Mouse (Mus musculus) hindbrain, embryonic 14.5 days (tissue): ENCODE data around the gene Tecpr1. TPM values are rescaled to one million over a fixed set of nuclear protein-coding genes. Genes with fewer than 3 reads are reported as not detected.

ENCODE experiments used
- ATAC-seq: fragments of 200-750 bp; cut with Nextera tagmentation; 2 replicates; pipeline ENCODE4 v1.8.0; 2017; ENCODE audit warnings: moderate number of reproducible peaks, mild to moderate bottlenecking, moderate TSS enrichment, moderate library complexity; ENCODE audit not compliant: low FRiP score
- DNase-seq: peaks from one replicate; pipeline ENCODE4 v3.0.0-alpha.2; 2015; ENCODE audit warnings: low spot score
- H3K27ac ChIP-seq: fragments of 300-500 bp; sonication (generic); 2 replicates; pipeline ENCODE4 v1.5.1; 2014; ENCODE audit warnings: mild to moderate bottlenecking, moderate library complexity
- H3K27me3 ChIP-seq: fragments of 300-500 bp; sonication (generic); 2 replicates; pipeline ENCODE4 v1.6.1; 2014; ENCODE audit warnings: mild to moderate bottlenecking, low read length, mixed read lengths; ENCODE audit not compliant: control insufficient read depth, insufficient read depth
- H3K36me3 ChIP-seq: fragments of 300-500 bp; sonication (generic); replicated peaks from 2 replicates; pipeline ENCODE4 v1.6.1; 2014; ENCODE audit not compliant: control insufficient read depth, insufficient read depth
- H3K4me1 ChIP-seq: fragments of 300-500 bp; sonication (generic); replicated peaks from 2 replicates; pipeline ENCODE4 v1.6.1; 2014; ENCODE audit warnings: antibody characterized with exemption, low read length, mixed read lengths; ENCODE audit not compliant: control insufficient read depth, insufficient read depth
- H3K4me2 ChIP-seq: fragments of 300-500 bp; sonication (generic); replicated peaks from 2 replicates; pipeline ENCODE4 v1.6.1; 2014; ENCODE audit warnings: mild to moderate bottlenecking, moderate library complexity
- H3K4me3 ChIP-seq: fragments of 300-500 bp; sonication (generic); replicated peaks from 2 replicates; pipeline ENCODE4 v1.5.1; 2014; ENCODE audit warnings: mild to moderate bottlenecking, low read length
- H3K9ac ChIP-seq: fragments of 300-500 bp; sonication (generic); 2 replicates; pipeline ENCODE4 v1.6.1; 2014
- H3K9me3 ChIP-seq: fragments of 300-500 bp; sonication (generic); 2 replicates; pipeline ENCODE4 v1.6.1; 2016; ENCODE audit warnings: low read length; ENCODE audit not compliant: control insufficient read depth
- WGBS: fragments of 180-500 bp; shearing (Covaris S2); extraction: QIAGEN DNeasy Blood & Tissue Kit; methylation state at CpG from one replicate; pipeline ENCODE4 v1.1.7; 2014; 5-methylcytosine and 5-hydroxymethylcytosine counted together
- polyA plus RNA-seq: library from polyadenylated mRNA; unstranded; fragments of >200 nt; fragmentation: Nextera tagmentation; extraction: Ambion mirVana; gene quantifications from 2 replicates; pipeline ENCODE4 v1.2.1, GENCODE M21; 2014

Gene Tecpr1
- polyA plus RNA-seq, 1 experiment from 2014 or later, result 34.7 TPM

GRCm38 (mm10) chr5:144189950-144190583 is 33.3 kb downstream of the Tecpr1 start, which contains the start of gene Bhlha15:
Gene Bhlha15 (plus strand): TSS chr5:144190286.
- Histone ChIP-seq H3K36me3 (peaks cover 26% of the 10 kb centered on the region), H3K27me3 (no peaks in the 10 kb centered on the region), H3K4me2 (peak within 1 kb of the TSS; percentile 47), H3K9ac (peak within 1 kb of the TSS; percentile 19), H3K9me3 (no peaks in the 10 kb centered on the region), H3K27ac (no peak within 1 kb of the TSS), H3K4me1 (no peaks in the 10 kb centered on the region; the same call in 1 of the 2 replicates), H3K4me3 (0 out of 2 replicates have a peak within 1 kb of the TSS, but pooled peaks have one; percentile 9)
- no peak; the same call in 1 of the 2 replicates for ATAC-seq
- no peak for DNase-seq
- WGBS, result 5% methylated on average over 24 of the region's 26 CpGs

- DNase-seq, result no peak
- Histone ChIP-seq H3K36me3 (peaks cover 32% of the 10 kb centered on the region), H3K4me3 (no peak overlapping the region), H3K9me3 (no peaks in the 10 kb centered on the region), H3K4me2 (no peak overlapping the region), H3K9ac (no peak overlapping the region), H3K4me1 (no peaks in the 10 kb centered on the region; the same call in 1 of the 2 replicates), H3K27ac (no peak overlapping the region), H3K27me3 (no peaks in the 10 kb centered on the region)
- no peak for ATAC-seq
- 78% methylated on average over 7 of the region's 7 CpGs for WGBS
Observed at GRCm38 (mm10) chr5:144189327-144189726, 34.1 kb downstream of the Tecpr1 start.

GRCm38 (mm10) chr5:144188422-144188821 is 35.0 kb downstream of the Tecpr1 start:
- no peaks in the 10 kb centered on the region for H3K27me3 ChIP-seq
- WGBS, result 88% methylated on average over 6 of the region's 6 CpGs

GRCm38 (mm10) chr5:144184350-144185045 is 38.9 kb downstream of the Tecpr1 start:
- Histone ChIP-seq H3K27me3 (no peaks in the 10 kb centered on the region), H3K9me3 (no peaks in the 10 kb centered on the region), H3K4me1 (no peaks in the 10 kb centered on the region), H3K36me3 (peaks cover 41% of the 10 kb centered on the region), H3K9ac (no peak overlapping the region), H3K4me2 (no peak overlapping the region), H3K27ac (no peak overlapping the region), H3K4me3 (no peak overlapping the region)
- DNase-seq (no peak), ATAC-seq (no peak)
- 93% methylated on average over 21 of the region's 21 CpGs for WGBS

More at GRCm38 (mm10) chr5:144188422-144188821, 35.0 kb downstream of the Tecpr1 start:
- peaks cover 35% of the 10 kb centered on the region for H3K36me3 ChIP-seq
- H3K4me1 ChIP-seq, result no peaks in the 10 kb centered on the region; the same call in 1 of the 2 replicates
- H3K9ac ChIP-seq, result no peak overlapping the region
- no peaks in the 10 kb centered on the region for H3K9me3 ChIP-seq
- ATAC-seq (no peak), DNase-seq (no peak)
- no peak overlapping the region for H3K27ac ChIP-seq
- no peak overlapping the region for H3K4me2 ChIP-seq
- H3K4me3 ChIP-seq, result no peak overlapping the region

- H3K36me3 ChIP-seq, result peaks cover 44% of the 10 kb centered on the region
- ATAC-seq (no peak), DNase-seq (no peak)
- H3K27ac ChIP-seq, result no peak overlapping the region
- 77% methylated on average over 7 of the region's 7 CpGs for WGBS
- no peak overlapping the region for H3K9ac ChIP-seq
- H3K9me3 ChIP-seq, result no peaks in the 10 kb centered on the region
- no peak overlapping the region for H3K4me2 ChIP-seq
- no peak overlapping the region for H3K4me3 ChIP-seq
- H3K27me3 ChIP-seq, result no peaks in the 10 kb centered on the region
- no peaks in the 10 kb centered on the region for H3K4me1 ChIP-seq
Observed at GRCm38 (mm10) chr5:144183647-144184335, 39.6 kb downstream of the Tecpr1 start.

- 89% methylated on average over 8 of the region's 8 CpGs for WGBS
- Histone ChIP-seq H3K4me3 (no peak overlapping the region), H3K36me3 (peaks cover 44% of the 10 kb centered on the region), H3K4me1 (no peaks in the 10 kb centered on the region), H3K9me3 (no peaks in the 10 kb centered on the region), H3K9ac (no peak overlapping the region), H3K4me2 (no peak overlapping the region), H3K27me3 (no peaks in the 10 kb centered on the region), H3K27ac (no peak overlapping the region)
- ATAC-seq (no peak), DNase-seq (no peak)
Observed at GRCm38 (mm10) chr5:144183248-144183559, 40.2 kb downstream of the Tecpr1 start.

GRCm38 (mm10) chr5:144182542-144183247 is 40.7 kb downstream of the Tecpr1 start:
- peaks cover 43% of the 10 kb centered on the region for H3K36me3 ChIP-seq
- DNase-seq (no peak), ATAC-seq (no peak)
- no peaks in the 10 kb centered on the region for H3K9me3 ChIP-seq
- H3K9ac ChIP-seq, result no peak overlapping the region
- H3K27me3 ChIP-seq, result no peaks in the 10 kb centered on the region
- H3K4me3 ChIP-seq, result no peak overlapping the region
- no peaks in the 10 kb centered on the region for H3K4me1 ChIP-seq
- 82% methylated on average over 20 of the region's 20 CpGs for WGBS
- no peak overlapping the region for H3K27ac ChIP-seq
- no peak overlapping the region for H3K4me2 ChIP-seq

- Histone ChIP-seq H3K27ac (no peak overlapping the region), H3K4me1 (no peaks in the 10 kb centered on the region), H3K4me2 (no peak overlapping the region), H3K4me3 (no peak overlapping the region), H3K27me3 (no peaks in the 10 kb centered on the region), H3K36me3 (peaks cover 49% of the 10 kb centered on the region), H3K9ac (no peak overlapping the region), H3K9me3 (no peaks in the 10 kb centered on the region)
- WGBS, result 91% methylated on average over 7 of the region's 7 CpGs
- DNase-seq, result no peak
- no peak for ATAC-seq
Observed at GRCm38 (mm10) chr5:144181249-144181648, 42.2 kb downstream of the Tecpr1 start.

- Histone ChIP-seq H3K36me3 (peaks cover 54% of the 10 kb centered on the region), H3K9ac (no peak overlapping the region), H3K4me1 (no peaks in the 10 kb centered on the region), H3K27me3 (no peaks in the 10 kb centered on the region), H3K4me3 (no peak overlapping the region), H3K9me3 (no peaks in the 10 kb centered on the region), H3K4me2 (no peak overlapping the region), H3K27ac (no peak overlapping the region)
- no peak for DNase-seq
- whole genome bisulfite sequencing, result 72% methylated on average over 6 of the region's 6 CpGs
- no peak for ATAC-seq
Observed at GRCm38 (mm10) chr5:144178216-144178615, 45.2 kb downstream of the Tecpr1 start.
